Mouse (Mus musculus): Measurements from ENCODE around the gene Nat8f7.
"Not testable (repeated sequence)": the region's sequence is repeated elsewhere in the genome, so short reads cannot be mapped to it uniquely, and the experiment has no call there.

Nat8f7 gene

DNA sequence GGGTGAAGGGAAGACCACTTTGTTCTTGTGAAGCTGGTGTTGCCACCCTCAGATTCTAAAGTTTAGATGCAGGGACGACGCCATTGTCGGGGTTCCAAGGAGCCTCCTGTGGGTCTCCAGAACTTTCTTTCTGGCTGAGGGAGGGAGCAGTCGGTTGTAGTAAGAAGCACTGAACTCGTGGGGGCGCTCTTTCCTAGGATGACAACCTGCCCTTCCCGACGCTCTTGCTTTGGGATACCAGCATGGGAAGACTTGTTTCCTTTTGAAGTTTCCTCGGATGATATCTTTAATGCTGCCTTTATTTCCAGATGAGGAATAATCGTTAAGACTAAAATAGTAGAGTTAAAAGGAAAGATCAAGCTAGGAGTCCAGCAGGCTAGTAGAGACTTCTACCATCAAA is at the start of gene Nat8f7:
Gene Nat8f7 (minus strand): TSS at position 101 of the 400 bp plus-strand sequence.
- DNase-seq (ENCODE audit: low spot score) = not testable (repeated sequence)

DNA sequence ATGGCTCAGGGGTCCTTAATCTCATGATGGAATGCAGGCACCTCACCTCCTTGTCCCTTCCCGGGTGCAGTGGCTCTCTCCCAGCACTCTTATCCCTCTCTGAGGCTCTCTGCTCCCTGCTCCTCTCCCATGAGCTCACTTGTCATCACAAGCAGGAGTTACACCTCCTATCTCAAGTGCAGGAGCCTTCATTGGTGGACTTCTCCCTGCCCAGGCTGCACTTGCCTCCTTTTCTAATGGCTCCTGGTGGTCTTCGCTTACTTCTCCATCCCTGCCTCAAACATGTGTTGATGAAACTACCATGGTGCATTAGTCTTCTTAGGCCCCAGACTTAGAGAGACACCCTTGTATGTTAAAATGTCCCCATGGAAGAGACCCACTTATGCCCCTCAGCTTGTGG is 49.7 kb upstream of the Nat8f7 start:
- not testable (repeated sequence) for DNase-seq (ENCODE audit: low spot score)

DNA sequence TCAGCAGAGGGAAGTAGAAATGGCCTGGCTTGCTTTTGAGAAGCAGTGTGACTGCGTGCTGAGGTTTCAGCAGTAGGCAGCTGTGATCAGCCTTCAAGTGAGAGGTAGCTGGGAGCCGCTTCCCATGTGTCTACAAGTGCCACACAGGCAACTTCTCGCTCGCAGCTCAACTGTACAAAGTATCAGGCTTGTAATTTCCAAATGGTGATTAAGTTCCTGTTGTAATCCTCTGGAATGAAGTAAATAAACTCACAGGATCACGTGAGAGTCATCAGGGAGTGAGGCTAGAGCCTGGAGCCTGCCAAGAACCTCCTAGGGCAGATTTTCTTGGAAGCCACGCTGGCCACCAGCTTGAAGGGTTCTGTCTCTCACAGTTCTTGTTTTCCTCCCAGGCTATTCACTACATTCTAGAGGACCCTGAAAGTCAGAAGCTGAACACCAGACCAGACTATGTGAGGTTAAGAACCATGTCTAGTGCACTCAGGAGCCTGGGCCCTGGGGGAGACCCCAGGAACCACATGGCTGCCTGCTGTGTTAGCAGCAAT is 42.8 kb upstream of the Nat8f7 start:
- DNase-seq (ENCODE audit: low spot score) = not testable (repeated sequence)

DNA sequence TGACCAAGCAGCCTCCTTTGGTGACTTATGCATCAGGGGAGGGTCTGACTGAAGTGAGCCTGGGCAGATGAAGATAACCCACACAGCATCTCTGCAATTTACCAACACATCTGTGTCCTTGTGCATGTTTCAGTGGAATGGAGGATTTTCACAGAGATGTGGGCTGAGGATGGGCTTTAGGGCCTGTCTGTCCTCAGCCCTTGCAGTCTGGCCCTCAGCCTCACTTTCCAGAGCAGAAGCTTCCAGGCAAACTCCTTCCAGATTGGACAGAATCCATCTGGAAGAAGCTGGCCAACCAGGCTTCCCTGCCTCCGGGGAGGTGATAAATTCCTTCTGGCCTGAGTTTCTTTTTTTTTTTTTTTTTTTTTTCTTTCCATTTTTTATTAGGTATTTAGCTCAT is 3.4 kb downstream of the Nat8f7 start:
- DNase-seq (ENCODE audit: low spot score) = not testable (repeated sequence)

DNA sequence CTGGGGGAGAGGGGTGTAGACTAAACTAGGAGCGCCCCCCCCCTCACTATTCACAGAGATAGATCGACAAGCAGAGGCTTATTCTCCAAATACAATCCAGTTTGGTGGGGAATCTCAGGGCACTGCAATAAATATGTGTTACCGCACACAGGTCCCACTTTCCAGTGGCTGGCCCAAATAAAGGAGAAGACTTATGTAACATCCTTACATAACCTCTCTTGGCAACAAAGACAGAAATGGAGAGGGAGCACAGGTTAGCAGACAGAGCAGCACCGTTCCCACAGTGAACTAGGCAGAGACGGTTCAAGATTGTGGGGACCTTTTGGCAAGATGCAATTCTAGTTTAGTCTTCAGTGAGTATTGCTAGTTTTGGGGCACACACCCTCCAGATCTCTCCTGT is 3.8 kb downstream of the Nat8f7 start:
- DNase-seq (ENCODE audit: low spot score) = not testable (repeated sequence)

DNA sequence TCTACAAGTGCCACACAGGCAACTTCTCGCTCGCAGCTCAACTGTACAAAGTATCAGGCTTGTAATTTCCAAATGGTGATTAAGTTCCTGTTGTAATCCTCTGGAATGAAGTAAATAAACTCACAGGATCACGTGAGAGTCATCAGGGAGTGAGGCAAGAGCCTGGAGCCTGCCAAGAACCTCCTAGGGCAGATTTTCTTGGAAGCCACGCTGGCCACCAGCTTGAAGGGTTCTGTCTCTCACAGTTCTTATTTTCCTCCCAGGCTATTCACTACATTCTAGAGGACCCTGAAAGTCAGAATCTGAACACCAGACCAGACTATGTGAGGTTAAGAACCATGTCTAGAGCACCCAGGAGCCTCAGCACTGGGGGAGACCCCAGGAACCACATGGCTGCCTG is 11.1 kb downstream of the Nat8f7 start:
- not testable (repeated sequence) for DNase-seq (ENCODE audit: low spot score)
